Mouse (Mus musculus) myocyte (in vitro differentiated cells): ENCODE results near the gene Ptprb.

Source experiments
- CEBPB ChIP-seq: IDR thresholded peaks from 2 replicates; pipeline ENCODE4 v1.6.1; 2011; ENCODE audit warnings: mild to moderate bottlenecking, moderate library complexity; ENCODE audit not compliant: poor library complexity, insufficient read depth, severe bottlenecking
- E2F4 ChIP-seq: IDR thresholded peaks from one replicate; pipeline ENCODE4 v1.6.1; 2011; ENCODE audit warnings: mild to moderate bottlenecking, control low read depth, moderate library complexity; ENCODE audit not compliant: insufficient read depth
- MAX ChIP-seq: IDR thresholded peaks from one replicate; pipeline ENCODE4 v1.6.1; 2011; ENCODE audit warnings: low read depth, mild to moderate bottlenecking, control low read depth
- POLR2A ChIP-seq: IDR thresholded peaks from one replicate; pipeline ENCODE4 v1.6.1; 2011; ENCODE audit warnings: low read depth, mild to moderate bottlenecking, control low read depth, moderate library complexity; ENCODE audit not compliant: insufficient read length
- SRF ChIP-seq: IDR thresholded peaks from one replicate; pipeline ENCODE4 v1.6.1; 2011; ENCODE audit warnings: low read depth; ENCODE audit not compliant: control insufficient read depth, insufficient read length
- TCF12 ChIP-seq: IDR thresholded peaks from one replicate; pipeline ENCODE4 v1.6.1; 2011; ENCODE audit warnings: mild to moderate bottlenecking, control low read depth; ENCODE audit not compliant: poor library complexity, insufficient read depth, severe bottlenecking
- USF1 ChIP-seq: IDR thresholded peaks from one replicate; pipeline ENCODE4 v1.6.1; 2011; ENCODE audit warnings: low read depth, mild to moderate bottlenecking, control low read depth, moderate library complexity

- TF ChIP-seq POLR2A = no peak
- TF ChIP-seq TCF12 = no peak
- TF ChIP-seq CEBPB = no peak
- TF ChIP-seq SRF = no peak
- no peak for TF ChIP-seq USF1
- no peak for TF ChIP-seq E2F4
- no peak for TF ChIP-seq MAX
These were observed 101.5 kb downstream of the Ptprb start for GRCm38 (mm10) chr10:116376853-116377252.
